Mouse (Mus musculus): ENCODE data around the gene Erlin1. TPM values are rescaled to one million over a fixed set of nuclear protein-coding genes. Genes with fewer than 3 reads are reported as not detected.

Erlin1 gene
- polyA plus RNA-seq, 1 experiment from 2014 or later: 15.8 TPM

GRCm38 (mm10) chr19:44055173-44055826, 14.3 kb downstream of the Erlin1 start:
- peaks cover 65% of the 10 kb centered on the region for H3K36me3 ChIP-seq
- H3K27ac ChIP-seq (replicated peaks): no peak overlapping the region
- no peaks in the 10 kb centered on the region for H3K27me3 ChIP-seq (replicated peaks)
- H3K4me1 ChIP-seq: no peaks in the 10 kb centered on the region
- H3K4me3 ChIP-seq: no peak overlapping the region
- 71% methylated on average over 4 of the region's 4 CpGs for WGBS
- ATAC-seq (ENCODE audit: extremely low read depth, insufficient number of reproducible peaks, low FRiP score, low TSS enrichment): no peak
- no peak overlapping the region for H3K4me2 ChIP-seq
- no peak overlapping the region for H3K9ac ChIP-seq
- H3K9me3 ChIP-seq: no peaks in the 10 kb centered on the region

- H3K36me3 ChIP-seq: peaks cover 49% of the 10 kb centered on the region
- no peaks in the 10 kb centered on the region for H3K9me3 ChIP-seq
- H3K4me3 ChIP-seq: no peak overlapping the region
- no peak overlapping the region for H3K9ac ChIP-seq
- H3K27me3 ChIP-seq (replicated peaks): no peaks in the 10 kb centered on the region
- no peak for ATAC-seq (ENCODE audit: extremely low read depth, insufficient number of reproducible peaks, low FRiP score, low TSS enrichment)
- 62% methylated on average over 4 of the region's 4 CpGs for WGBS
- no peak overlapping the region for H3K4me2 ChIP-seq
- no peak overlapping the region for H3K27ac ChIP-seq (replicated peaks)
- H3K4me1 ChIP-seq: no peaks in the 10 kb centered on the region
These were observed 19.2 kb downstream of the Erlin1 start for GRCm38 (mm10) chr19:44050388-44050787.

- H3K4me2 ChIP-seq: no peak overlapping the region
- H3K27me3 ChIP-seq (replicated peaks): no peaks in the 10 kb centered on the region
- no peaks in the 10 kb centered on the region for H3K4me1 ChIP-seq
- H3K27ac ChIP-seq (replicated peaks): no peak overlapping the region
- peaks cover 55% of the 10 kb centered on the region for H3K36me3 ChIP-seq
- H3K9ac ChIP-seq: no peak overlapping the region
- no peak overlapping the region for H3K4me3 ChIP-seq
- no peaks in the 10 kb centered on the region for H3K9me3 ChIP-seq
- 67% methylated on average over 3 of the region's 3 CpGs for WGBS
- ATAC-seq (ENCODE audit: extremely low read depth, insufficient number of reproducible peaks, low FRiP score, low TSS enrichment): no peak
These were observed 20.3 kb downstream of the Erlin1 start for GRCm38 (mm10) chr19:44049282-44049681.

- Histone ChIP-seq H3K4me1 (no peaks in the 10 kb centered on the region), H3K4me3 (no peak overlapping the region), H3K9me3 (no peaks in the 10 kb centered on the region), H3K4me2 (no peak overlapping the region), H3K27ac (replicated peaks) (no peak overlapping the region), H3K9ac (no peak overlapping the region), H3K27me3 (replicated peaks) (no peaks in the 10 kb centered on the region), H3K36me3 (peaks cover 43% of the 10 kb centered on the region)
- WGBS: 71% methylated on average over 3 of the region's 3 CpGs
- ATAC-seq (ENCODE audit: extremely low read depth, insufficient number of reproducible peaks, low FRiP score, low TSS enrichment): no peak
These were observed 23.7 kb downstream of the Erlin1 start for GRCm38 (mm10) chr19:44045847-44046246.

GRCm38 (mm10) chr19:44042121-44042520, 27.5 kb downstream of the Erlin1 start:
- ATAC-seq (ENCODE audit: extremely low read depth, insufficient number of reproducible peaks, low FRiP score, low TSS enrichment): no peak
- Histone ChIP-seq H3K4me3 (no peak overlapping the region), H3K27ac (replicated peaks) (no peak overlapping the region), H3K27me3 (replicated peaks) (no peaks in the 10 kb centered on the region), H3K4me1 (no peaks in the 10 kb centered on the region), H3K9ac (no peak overlapping the region), H3K9me3 (no peaks in the 10 kb centered on the region), H3K36me3 (peaks cover 66% of the 10 kb centered on the region), H3K4me2 (no peak overlapping the region)
- WGBS: 80% methylated on average over 5 of the region's 5 CpGs

GRCm38 (mm10) chr19:44033396-44033795, 36.2 kb downstream of the Erlin1 start:
- Histone ChIP-seq H3K4me2 (no peak overlapping the region), H3K9me3 (no peaks in the 10 kb centered on the region), H3K27me3 (replicated peaks) (no peaks in the 10 kb centered on the region), H3K36me3 (peaks cover 43% of the 10 kb centered on the region), H3K4me1 (no peaks in the 10 kb centered on the region), H3K4me3 (no peak overlapping the region), H3K27ac (replicated peaks) (no peak overlapping the region), H3K9ac (no peak overlapping the region)
- ATAC-seq (ENCODE audit: extremely low read depth, insufficient number of reproducible peaks, low FRiP score, low TSS enrichment): no peak
- WGBS: 85% methylated on average over 5 of the region's 5 CpGs

GRCm38 (mm10) chr19:44032046-44032744, 37.4 kb downstream of the Erlin1 start:
- H3K27ac ChIP-seq (replicated peaks): no peak overlapping the region
- no peak overlapping the region for H3K9ac ChIP-seq
- no peaks in the 10 kb centered on the region for H3K27me3 ChIP-seq (replicated peaks)
- no peak for ATAC-seq (ENCODE audit: extremely low read depth, insufficient number of reproducible peaks, low FRiP score, low TSS enrichment)
- H3K4me1 ChIP-seq: no peaks in the 10 kb centered on the region
- H3K9me3 ChIP-seq: no peaks in the 10 kb centered on the region
- peaks cover 31% of the 10 kb centered on the region for H3K36me3 ChIP-seq
- WGBS: 81% methylated on average over 11 of the region's 11 CpGs
- no peak overlapping the region for H3K4me2 ChIP-seq
- no peak overlapping the region for H3K4me3 ChIP-seq

GRCm38 (mm10) chr19:44030024-44030423, 39.6 kb downstream of the Erlin1 start:
- Histone ChIP-seq H3K4me2 (no peak overlapping the region), H3K27ac (replicated peaks) (no peak overlapping the region), H3K4me3 (no peak overlapping the region), H3K9ac (no peak overlapping the region), H3K36me3 (peaks cover 10% of the 10 kb centered on the region; the same call in 1 of the 2 replicates), H3K9me3 (no peaks in the 10 kb centered on the region), H3K27me3 (replicated peaks) (no peaks in the 10 kb centered on the region), H3K4me1 (peaks cover 4% of the 10 kb centered on the region; the same call in 1 of the 2 replicates)
- no peak for ATAC-seq (ENCODE audit: extremely low read depth, insufficient number of reproducible peaks, low FRiP score, low TSS enrichment)
- 86% methylated on average over 5 of the region's 5 CpGs for WGBS

GRCm38 (mm10) chr19:44028972-44029371, 40.6 kb downstream of the Erlin1 start, which contains the start of gene Cyp2c23:
Gene Cyp2c23 (minus strand): TSS chr19:44029208.
- no peaks in the 10 kb centered on the region for H3K9me3 ChIP-seq
- WGBS: 76% methylated on average over 7 of the region's 8 CpGs
- no peak within 1 kb of the TSS for H3K9ac ChIP-seq
- H3K27me3 ChIP-seq (replicated peaks): no peaks in the 10 kb centered on the region
- H3K4me2 ChIP-seq: no peak within 1 kb of the TSS
- no peak within 1 kb of the TSS for H3K4me3 ChIP-seq
- H3K4me1 ChIP-seq: peaks cover 4% of the 10 kb centered on the region; the same call in 1 of the 2 replicates
- no peak for ATAC-seq (ENCODE audit: extremely low read depth, insufficient number of reproducible peaks, low FRiP score, low TSS enrichment)
- no peak within 1 kb of the TSS for H3K27ac ChIP-seq (replicated peaks)
- H3K36me3 ChIP-seq: peaks cover 4% of the 10 kb centered on the region; the same call in 1 of the 2 replicates

GRCm38 (mm10) chr19:44026956-44027530, 42.5 kb downstream of the Erlin1 start:
- Histone ChIP-seq H3K27ac (replicated peaks) (no peak overlapping the region), H3K36me3 (no peaks in the 10 kb centered on the region; the same call in 1 of the 2 replicates), H3K9me3 (no peaks in the 10 kb centered on the region), H3K27me3 (replicated peaks) (no peaks in the 10 kb centered on the region), H3K4me1 (peaks cover 4% of the 10 kb centered on the region; the same call in 1 of the 2 replicates), H3K4me3 (no peak overlapping the region), H3K4me2 (no peak overlapping the region), H3K9ac (no peak overlapping the region)
- no peak for ATAC-seq (ENCODE audit: extremely low read depth, insufficient number of reproducible peaks, low FRiP score, low TSS enrichment)
- WGBS: 53% methylated on average over 8 of the region's 8 CpGs

GRCm38 (mm10) chr19:44024921-44025585, 44.5 kb downstream of the Erlin1 start:
- Histone ChIP-seq H3K36me3 (no peaks in the 10 kb centered on the region), H3K4me2 (no peak overlapping the region), H3K27me3 (replicated peaks) (no peaks in the 10 kb centered on the region), H3K27ac (replicated peaks) (no peak overlapping the region), H3K4me3 (no peak overlapping the region), H3K9me3 (no peaks in the 10 kb centered on the region), H3K9ac (no peak overlapping the region), H3K4me1 (peaks cover 4% of the 10 kb centered on the region; the same call in 1 of the 2 replicates)
- ATAC-seq (ENCODE audit: extremely low read depth, insufficient number of reproducible peaks, low FRiP score, low TSS enrichment): no peak
- WGBS: 79% methylated on average over 13 of the region's 13 CpGs

Measured in heart, embryonic 13.5 days (tissue).